Mouse (Mus musculus) spleen, embryonic (tissue): ENCODE results near the gene Smox.

Experiments
- CTCF ChIA-PET: fragments of 350-600 bp; sonication (Branson Sonifier 250); formaldehyde crosslinking; loops from one replicate; lab custom pipeline; 2022; lab: Charles Lee

Gene Smox

GRCm38 (mm10) chr2:131484182-131484581 lies 7.1 kb upstream of the Smox start:
- CTCF ChIA-PET: no interaction called here

- CTCF ChIA-PET: no interaction called here
Measured at GRCm38 (mm10) chr2:131485126-131485525, 6.2 kb upstream of the Smox start.

DNA sequence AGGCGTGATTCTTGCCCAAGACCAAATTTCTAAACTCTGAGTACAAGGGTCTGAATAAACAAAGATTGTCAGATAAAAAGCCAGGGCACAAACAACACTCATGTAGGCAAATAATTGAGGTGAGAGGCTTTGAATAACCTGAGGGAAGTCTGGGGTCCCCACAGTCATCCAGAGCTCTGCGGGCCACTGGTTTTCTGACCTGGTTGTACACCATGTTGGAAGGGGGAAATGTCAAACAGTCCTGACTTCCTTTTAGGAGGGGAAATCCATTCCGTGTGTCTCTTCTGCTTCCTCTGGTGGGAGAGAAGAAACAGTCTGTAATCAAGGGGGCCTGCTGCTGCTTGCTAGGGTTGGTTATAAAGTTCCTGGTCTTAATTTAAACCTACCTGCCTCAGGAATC lies 5.2 kb upstream of the Smox start:
- CTCF ChIA-PET: no interaction called here

GRCm38 (mm10) chr2:131487337-131487736 lies 4.0 kb upstream of the Smox start:
- CTCF ChIA-PET: no interaction called here

- CTCF ChIA-PET: no interaction called here
Measured at GRCm38 (mm10) chr2:131488261-131488660, 3.0 kb upstream of the Smox start.

DNA sequence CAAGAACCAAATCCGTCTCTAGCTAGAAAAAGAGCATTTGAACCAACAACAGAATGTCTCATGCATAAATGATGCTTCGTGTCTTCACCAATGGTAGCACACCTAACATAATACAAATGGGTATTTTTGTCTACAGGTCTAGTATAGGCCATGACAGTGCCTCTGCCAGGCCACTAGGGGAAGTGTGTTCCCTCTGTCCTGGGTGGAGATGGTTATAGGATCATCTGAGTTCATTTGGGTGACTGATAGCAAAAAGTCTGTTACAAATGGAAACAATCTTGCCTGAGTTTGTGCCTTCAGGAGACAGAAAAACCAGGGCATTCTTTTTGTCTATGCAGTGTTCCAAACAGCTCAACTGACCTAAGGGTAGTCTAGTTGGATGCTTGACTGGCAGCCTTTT lies 2.4 kb upstream of the Smox start:
- CTCF ChIA-PET: no interaction called here

DNA sequence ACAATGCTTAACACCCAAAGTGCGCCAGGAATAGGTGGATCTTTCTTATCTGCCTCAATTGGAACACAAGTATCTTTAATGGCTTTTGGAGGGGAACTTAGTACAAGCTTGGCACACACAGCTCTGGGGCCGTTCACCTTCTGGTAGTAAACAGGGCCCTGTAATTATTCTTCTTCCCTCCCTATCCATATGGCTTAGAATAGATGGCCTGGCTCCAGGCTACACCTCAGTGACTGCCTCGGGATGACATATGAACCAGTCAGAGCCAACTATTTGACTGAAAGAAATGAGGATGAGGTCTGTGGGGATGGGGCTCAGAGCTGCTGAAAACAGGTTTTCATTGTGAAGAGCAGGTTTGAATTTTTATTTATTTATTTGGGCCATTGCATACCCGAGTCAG lies 1.7 kb upstream of the Smox start:
- CTCF ChIA-PET: interaction anchor here (0.6 kb wide), 1 partner anchor 32 kb away, joined by 7 read pairs; no protein-coding TSS in a partner anchor

GRCm38 (mm10) chr2:131491707-131492595 lies 655 bp downstream of the Smox start:
- CTCF ChIA-PET: no interaction called here

- CTCF ChIA-PET: no interaction called here
Measured at GRCm38 (mm10) chr2:131492596-131493139, 1.4 kb downstream of the Smox start.

DNA sequence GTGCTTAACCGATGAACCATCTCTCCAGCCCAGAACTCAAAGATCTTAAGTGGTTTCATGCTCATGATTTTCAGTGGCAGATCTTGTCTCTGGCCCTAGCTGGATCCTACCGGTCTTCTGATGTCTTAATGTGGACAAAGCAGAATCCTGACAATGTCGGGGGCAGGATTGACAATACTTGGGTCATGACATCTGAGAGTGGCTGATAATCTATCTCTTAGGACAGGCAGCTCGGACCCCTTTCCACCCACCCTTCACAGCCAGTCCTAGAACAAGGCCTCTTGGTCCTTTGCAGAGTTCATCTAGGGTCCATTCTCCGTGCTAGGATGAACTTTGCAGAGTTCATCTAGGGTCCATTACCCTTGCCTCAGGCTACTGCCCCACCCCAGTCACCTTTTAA lies 2.1 kb downstream of the Smox start:
- CTCF ChIA-PET: no interaction called here

DNA sequence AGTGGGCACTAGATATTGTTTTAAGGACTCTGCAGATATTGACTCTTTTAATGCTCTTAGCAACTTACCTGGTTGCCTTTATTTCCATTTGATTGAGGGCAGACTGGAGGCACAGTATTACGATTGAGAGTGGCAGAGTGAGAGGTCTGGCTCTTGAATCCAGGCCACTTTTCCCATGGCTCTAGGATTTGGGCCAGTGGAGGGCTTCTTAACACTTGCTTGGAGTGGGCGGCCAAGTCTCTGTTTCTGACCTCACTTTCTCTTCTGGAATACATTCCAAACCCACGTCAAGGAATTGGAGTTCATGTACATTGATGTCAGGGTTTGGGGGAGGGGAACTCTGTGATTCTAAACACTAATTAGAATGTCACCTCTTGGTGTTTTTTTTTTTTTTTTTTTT lies 4.0 kb downstream of the Smox start:
- CTCF ChIA-PET: no interaction called here

- CTCF ChIA-PET: interaction anchor here (0.6 kb wide), 1 partner anchor 246 kb away, joined by 3 read pairs; no protein-coding TSS in a partner anchor
Measured at GRCm38 (mm10) chr2:131496125-131496820, 5.0 kb downstream of the Smox start.

GRCm38 (mm10) chr2:131497224-131497856 lies 6.0 kb downstream of the Smox start:
- CTCF ChIA-PET: interaction anchor here (0.6 kb wide), 1 partner anchor 247 kb away, joined by 3 read pairs; no protein-coding TSS in a partner anchor

- CTCF ChIA-PET: no interaction called here
Measured at GRCm38 (mm10) chr2:131498219-131498618, 6.9 kb downstream of the Smox start.

DNA sequence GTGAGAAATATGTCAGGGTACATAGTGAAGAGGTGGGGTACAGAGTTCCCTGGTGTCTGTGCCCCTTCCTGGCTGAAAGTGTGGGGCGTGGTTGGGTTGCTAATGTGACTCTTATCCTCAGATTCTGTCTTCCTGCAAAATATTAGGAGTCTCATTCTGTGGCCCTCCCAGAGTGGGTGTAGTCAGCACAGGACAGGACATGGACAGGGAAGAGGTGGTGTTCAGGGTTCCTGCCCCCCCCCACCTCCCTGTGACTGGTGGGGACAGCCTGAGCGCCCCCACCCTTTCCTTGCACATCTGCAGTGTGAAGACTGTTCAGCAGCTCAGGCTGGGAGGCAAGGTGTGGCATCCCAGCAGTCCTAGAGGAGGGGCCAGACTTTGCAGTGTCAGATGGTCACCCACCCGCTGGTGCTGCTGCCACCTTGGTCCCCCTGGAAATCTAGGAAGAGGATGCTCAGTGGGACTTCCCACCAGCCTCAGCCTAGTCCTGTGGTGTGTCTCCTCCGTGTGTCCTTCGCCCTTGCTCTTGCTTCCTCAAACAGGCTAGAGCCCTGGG lies 8.1 kb downstream of the Smox start:
- CTCF ChIA-PET: no interaction called here

DNA sequence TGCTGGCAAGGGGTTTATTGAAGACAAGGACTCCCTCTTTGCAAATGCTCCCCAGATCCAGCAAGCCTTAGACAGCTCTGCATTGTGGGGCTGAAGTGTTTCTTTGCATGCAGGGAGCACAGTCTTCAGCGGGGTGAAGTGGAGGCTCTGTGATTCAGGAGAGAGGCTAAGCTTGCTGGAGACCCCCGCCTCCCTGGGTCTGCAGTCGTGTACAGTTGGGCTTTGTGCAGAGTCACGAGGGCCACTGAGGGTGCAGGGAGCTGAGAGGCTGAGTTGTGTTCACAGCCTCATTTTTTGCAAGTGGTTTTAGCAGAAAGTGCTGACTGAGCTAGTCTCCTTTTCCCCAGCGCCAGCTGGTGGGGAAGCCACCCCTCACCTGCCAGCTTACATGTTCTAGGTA lies 10.6 kb downstream of the Smox start:
- CTCF ChIA-PET: interaction anchor here (0.6 kb wide), 1 partner anchor 8 kb away, joined by 4 read pairs; no protein-coding TSS in a partner anchor

GRCm38 (mm10) chr2:131502561-131502960 lies 11.3 kb downstream of the Smox start:
- CTCF ChIA-PET: no interaction called here

DNA sequence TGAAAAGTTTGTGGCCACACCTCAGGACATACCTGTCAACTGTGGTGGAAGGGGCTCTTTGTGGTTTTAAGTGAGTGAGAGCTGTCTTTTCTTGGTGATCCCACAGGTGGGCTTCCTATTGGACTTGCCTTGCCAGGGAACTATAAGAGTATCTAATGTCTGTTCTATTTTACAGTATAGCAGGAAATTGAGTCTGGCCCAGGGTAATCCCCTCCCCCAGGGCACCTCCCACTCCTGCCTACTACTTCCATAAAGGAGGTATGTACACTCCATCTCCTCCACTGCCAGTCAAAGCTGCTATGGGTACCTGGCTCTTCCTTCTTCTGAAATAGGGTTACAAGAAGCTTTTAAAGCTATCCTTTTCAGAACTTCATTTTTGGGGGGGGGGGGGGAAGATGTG lies 14.1 kb downstream of the Smox start:
- CTCF ChIA-PET: interaction anchor here (0.6 kb wide), 1 partner anchor 77 kb away, joined by 4 read pairs; no protein-coding TSS in a partner anchor

- CTCF ChIA-PET: no interaction called here
Measured at GRCm38 (mm10) chr2:131506358-131506757, 15.1 kb downstream of the Smox start.

DNA sequence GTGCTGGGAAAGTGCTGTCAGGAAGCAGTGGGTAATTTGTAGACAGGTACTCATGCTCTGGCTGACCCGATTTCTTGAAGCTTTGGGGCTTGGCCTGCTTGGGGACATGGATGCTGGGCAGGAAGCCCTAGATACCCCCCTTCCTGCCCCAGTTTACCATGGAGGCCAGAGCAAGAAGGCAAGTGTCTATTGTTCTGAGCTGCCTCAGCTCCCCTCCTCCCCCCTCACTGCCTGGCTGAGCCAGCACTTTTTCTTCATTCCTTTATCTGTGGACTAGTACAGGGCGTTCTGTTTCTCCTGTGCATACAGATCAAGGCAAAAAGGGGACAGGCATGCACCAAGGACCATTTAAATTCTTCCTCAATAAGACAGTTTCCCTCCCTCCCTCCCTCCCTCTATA lies 17.2 kb downstream of the Smox start:
- CTCF ChIA-PET: no interaction called here

GRCm38 (mm10) chr2:131509671-131510313 lies 18.5 kb downstream of the Smox start:
- CTCF ChIA-PET: interaction anchor here (0.6 kb wide), 2 partner anchors 8 to 200 kb away, joined by 3 to 4 read pairs; no protein-coding TSS in a partner anchor
